ENCODE assay signal across 22 mouse cellular contexts in the genomic region with DNA sequence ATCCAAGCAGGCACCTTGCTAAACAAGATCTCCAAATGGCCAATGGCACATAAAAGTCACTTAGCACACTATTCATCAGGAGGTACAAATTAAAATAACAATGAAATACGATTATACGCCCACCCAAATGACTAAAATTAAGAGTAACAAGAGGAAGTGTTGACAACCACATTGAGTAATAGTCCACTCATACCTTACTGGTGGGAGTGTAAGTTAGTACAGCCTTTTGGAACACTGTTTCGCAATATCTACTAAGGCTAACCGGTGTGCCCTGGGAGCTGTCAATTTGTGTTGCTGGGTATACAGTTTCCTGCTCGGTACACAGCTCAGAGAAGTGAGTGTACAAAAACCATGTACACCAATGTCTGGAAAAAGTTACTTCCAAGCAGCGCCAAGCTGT.
DNase-seq lines count a peak whose midpoint lies in the region; ATAC-seq and TF ChIP-seq lines count a peak whose summit lies in the region.
"Had no signal": no experiment of that assay in that cellular context is flagged by ENCODE, and none has a peak within 500 bp of the region (broad histone marks: within the 10 kb centered on the region; RNA-seq: fewer than 3 reads in every experiment).

No protein-coding gene starts in this region.

- H3K27ac ChIP-seq in hindbrain, embryonic 12.5 days, result no peak overlapping the region
- H3K27ac ChIP-seq: embryonic facial prominence, embryonic 13.5 days; forebrain, embryonic 12.5 days; heart, embryonic 10.5 days; hindbrain, embryonic 13.5 days; liver, embryonic 13.5 days had no signal

- no peak for TF ChIP-seq CTCF in lung, adult 2 months (IDR thresholded peaks at IDR 0.05; ENCODE audit: insufficient read depth, low read length)

- no peaks in the 10 kb centered on the region; the same call in 1 of the 2 replicates for H3K27me3 ChIP-seq in hindbrain, embryonic 12.5 days
- H3K27me3 ChIP-seq: embryonic facial prominence, embryonic 13.5 days; forebrain, embryonic 12.5 days; hindbrain, embryonic 13.5 days; liver, embryonic 13.5 days; Patski had no signal

- no peaks in the 10 kb centered on the region; the same call in 1 of the 2 replicates for H3K4me1 ChIP-seq in lung, adult 2 months (ENCODE audit: control insufficient read depth, insufficient read depth, low read length)
- H3K4me1 ChIP-seq in hindbrain, embryonic 12.5 days, result 0 out of 2 replicates have a peak, but pooled peaks cover 6% of the 10 kb centered on the region
- H3K4me1 ChIP-seq: megakaryocyte, embryonic 14.5 days had no signal

- ATAC-seq in common myeloid progenitor, adult 5-6 weeks (replicated peaks; ENCODE audit: low read depth, poor library complexity, severe bottlenecking), result peak; percentile 55
- ATAC-seq in megakaryocyte progenitor cell, adult 5-6 weeks (replicated peaks; ENCODE audit: poor library complexity), result peak; percentile 80
- no peak for ATAC-seq in hindbrain, embryonic 12.5 days (ENCODE audit: low FRiP score)
- ATAC-seq: intestine, embryonic 16.5 days; Patski had no signal

- no peak for TF ChIP-seq POLR2A in lung, adult 2 months (IDR thresholded peaks at IDR 0.05; ENCODE audit: borderline replicate concordance, extremely low read depth, low read depth, low read length)

- H3K4me3 ChIP-seq in lung, adult 2 months (replicated peaks; ENCODE audit: extremely low read depth, low read depth, low read length), result no peak overlapping the region
- no peak overlapping the region for H3K4me3 ChIP-seq in hindbrain, embryonic 12.5 days
- H3K4me3 ChIP-seq: embryonic facial prominence, embryonic 13.5 days; forebrain, embryonic 12.5 days; heart, embryonic 10.5 days; hindbrain, embryonic 13.5 days; liver, embryonic 13.5 days; megakaryocyte, embryonic 14.5 days had no signal

- no peaks in the 10 kb centered on the region for H3K9me3 ChIP-seq in hindbrain, embryonic 12.5 days (replicated peaks)
- H3K9me3 ChIP-seq: forebrain, embryonic 12.5 days; heart, embryonic 10.5 days; hindbrain, embryonic 13.5 days; liver, embryonic 13.5 days had no signal

- no peak overlapping the region for H3K9ac ChIP-seq in hindbrain, embryonic 12.5 days
- H3K9ac ChIP-seq: embryonic facial prominence, embryonic 13.5 days; forebrain, embryonic 12.5 days; hindbrain, embryonic 13.5 days; liver, embryonic 13.5 days had no signal

- 56% methylated on average over 6 of the region's 6 CpGs for WGBS in lung, adult 2 months
- WGBS in hindbrain, embryonic 12.5 days, result 88% methylated on average over 6 of the region's 6 CpGs

- no peak overlapping the region for H3K4me2 ChIP-seq in hindbrain, embryonic 12.5 days (replicated peaks)
- H3K4me2 ChIP-seq: embryonic facial prominence, embryonic 13.5 days; forebrain, embryonic 12.5 days; hindbrain, embryonic 13.5 days; liver, embryonic 13.5 days had no signal

- no peaks in the 10 kb centered on the region for H3K36me3 ChIP-seq in hindbrain, embryonic 12.5 days
- H3K36me3 ChIP-seq: embryonic facial prominence, embryonic 13.5 days; forebrain, embryonic 12.5 days; heart, embryonic 10.5 days; hindbrain, embryonic 13.5 days; liver, embryonic 13.5 days had no signal

- DNase-seq in lung, adult 18-20 months, result peak; percentile 23 to 54
- DNase-seq in lung, adult 2 months, result no peak
- DNase-seq in CD4-positive helper T cell, adult 2 months (ENCODE audit: low read depth, low spot score), result peak; percentile 42
- no peak for DNase-seq in layer of hippocampus, postnatal 36 days
- DNase-seq in right cerebral cortex, postnatal 10 days (ENCODE audit: low spot score in 2 of 2), result no peak
- DNase-seq: adrenal gland, postnatal 36 days; cerebellum, adult 8-10 months; heart, postnatal 10 days; liver, embryonic 13.5 days; right cerebral cortex, adult 18-20 months; spleen, adult 18-20 months; thymus, postnatal 14 days had no signal

Comparison
In these comparisons a context has a peak if more than half of its experiments do, and no peak if none do; other contexts are left out.
1. DNase-seq: peak in lung, adult 18-20 months (2 of 2) and CD4-positive helper T cell, adult 2 months (single experiment); none in lung, adult 2 months (single experiment), layer of hippocampus, postnatal 36 days (0 of 2) and right cerebral cortex, postnatal 10 days (0 of 2).